Mouse (Mus musculus) liver, embryonic 14.5 days (tissue): ENCODE results near the gene Scd1.

Experiments
- CTCF ChIP-seq: IDR thresholded peaks from 2 replicates; pipeline ENCODE4 v1.5.1; 2016; ENCODE audit warnings: antibody characterized with exemption, low read depth, control low read depth
- EP300 ChIP-seq: IDR thresholded peaks from 2 replicates; pipeline ENCODE4 v1.6.1; 2016; ENCODE audit warnings: antibody characterized with exemption, low read depth

DNA sequence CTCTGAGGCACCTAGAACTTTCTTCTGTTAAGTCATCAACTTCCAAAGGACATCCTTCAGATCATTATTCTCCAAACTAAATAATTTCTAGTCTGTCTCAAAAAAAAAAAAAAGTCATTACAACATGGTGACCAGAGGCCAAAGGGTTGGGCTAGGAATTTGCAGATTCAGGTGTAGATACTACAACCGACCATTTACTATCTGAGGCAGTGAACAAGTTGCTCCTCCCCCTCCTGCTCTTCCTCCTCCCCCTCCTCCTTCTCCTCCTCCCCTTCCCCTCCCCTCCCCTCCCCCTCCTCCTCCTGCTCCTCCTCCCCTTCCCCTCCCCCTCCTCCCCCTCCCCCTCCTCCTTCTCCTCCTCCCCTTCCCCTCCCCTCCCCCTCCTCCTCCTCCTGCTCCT, 20.0 kb upstream of the Scd1 start:
- TF ChIP-seq CTCF (no peak), EP300 (no peak)
